Mouse (Mus musculus) left cerebral cortex, postnatal 14 days (tissue): Measurements from ENCODE around the gene Polh. TPM values are rescaled to one million over a fixed set of nuclear protein-coding genes. Genes with fewer than 3 reads are reported as not detected.

Source experiments
- DNase-seq, 2 experiments: peaks; one replicate each; pipeline ENCODE4 v3.0.0; 2021 to 2022; ENCODE audit warnings: low spot score in 2 of 2, mixed read lengths in 1 of 2
- intact Hi-C: fragments of 180-260 bp; cut with DNase I; formaldehyde crosslinking; loops from one replicate; pipeline ENCODE4 v1.15.1; 2025
- long read RNA-seq, 2 experiments: library from polyadenylated mRNA; stranded (forward); transcript quantifications; one replicate each; pipeline ENCODE4 v2.0.0; 2021
- total RNA-seq, 2 experiments: library from RNA; stranded (reverse); gene quantifications; 2 replicates each; pipeline ENCODE4 v1.2.3; 2021

Polh gene
- 1 to 10 TPM; 6.8 to 7.0 TPM for total RNA-seq
- long read RNA-seq, experiment 1 = 0 reads
- long read RNA-seq, experiment 2, partial matches to known transcripts = 0 of 4 reads
- long read RNA-seq, experiment 2, other reads (novel, unspliced or antisense) = 1 of 4 reads

GRCm38 (mm10) chr17:46202421-46203071 lies at the start of gene Polh, which contains the start of gene Xpo5:
TSS of gene Polh (minus strand) at chr17:46202645.
TSS of gene Xpo5 (plus strand) at chr17:46202782.
- DNase-seq = peak; percentile 91 to 94
- intact Hi-C loops = no loop called here

- DNase-seq = no peak
- intact Hi-C loops = no loop called here
Observed at GRCm38 (mm10) chr17:46251174-46251573, 48.7 kb upstream of the Polh start.

GRCm38 (mm10) chr17:46248189-46248522 lies 45.7 kb upstream of the Polh start:
- DNase-seq = no peak
- intact Hi-C loops = no loop called here

- DNase-seq = peak; percentile 95 to 96
- intact Hi-C loops = no loop called here
Observed at GRCm38 (mm10) chr17:46247512-46248188, 45.2 kb upstream of the Polh start, which contains the start of the genes Polr1c and Yipf3. TSS of gene Polr1c (minus strand) at chr17:46248054. TSS of gene Yipf3 (plus strand) at chr17:46248080.

GRCm38 (mm10) chr17:46244579-46244978 lies 42.1 kb upstream of the Polh start:
- DNase-seq = no peak
- intact Hi-C loops = no loop called here

- no peak for DNase-seq
- intact Hi-C loops = no loop called here
Observed at GRCm38 (mm10) chr17:46243624-46244023, 41.2 kb upstream of the Polh start.

- DNase-seq = no peak
- intact Hi-C loops = no loop called here
Observed at GRCm38 (mm10) chr17:46242993-46243392, 40.5 kb upstream of the Polh start.

GRCm38 (mm10) chr17:46242274-46242673 lies 39.8 kb upstream of the Polh start:
- no peak for DNase-seq
- intact Hi-C loops = no loop called here

GRCm38 (mm10) chr17:46241471-46241870 lies 39.0 kb upstream of the Polh start:
- intact Hi-C loops = no loop called here
- DNase-seq = no peak

GRCm38 (mm10) chr17:46239516-46240114 lies 37.2 kb upstream of the Polh start:
- intact Hi-C loops = no loop called here
- no peak for DNase-seq

GRCm38 (mm10) chr17:46237480-46237879 lies 35.0 kb upstream of the Polh start:
- intact Hi-C loops = no loop called here
- DNase-seq = no peak

GRCm38 (mm10) chr17:46237079-46237478 lies 34.6 kb upstream of the Polh start:
- intact Hi-C loops = no loop called here
- no peak for DNase-seq

- DNase-seq = no peak
- intact Hi-C loops = no loop called here
Observed at GRCm38 (mm10) chr17:46236067-46236466, 33.6 kb upstream of the Polh start.

GRCm38 (mm10) chr17:46227576-46227975 lies 25.1 kb upstream of the Polh start:
- intact Hi-C loops = no loop called here
- DNase-seq = no peak

GRCm38 (mm10) chr17:46221601-46222000 lies 19.2 kb upstream of the Polh start:
- intact Hi-C loops = no loop called here
- no peak for DNase-seq

GRCm38 (mm10) chr17:46210550-46210949 lies 8.1 kb upstream of the Polh start:
- DNase-seq = no peak
- intact Hi-C loops = no loop called here

- intact Hi-C loops = no loop called here
- DNase-seq = no peak
Observed at GRCm38 (mm10) chr17:46206676-46207075, 4.2 kb upstream of the Polh start.

- intact Hi-C loops = no loop called here
Observed at GRCm38 (mm10) chr17:46203078-46203477, 633 bp upstream of the Polh start.

GRCm38 (mm10) chr17:46201151-46201550 lies 1.3 kb downstream of the Polh start:
- peak in 1 of 2 experiments; percentile 4 for DNase-seq
- intact Hi-C loops = no loop called here

More at GRCm38 (mm10) chr17:46203078-46203477, 633 bp upstream of the Polh start:
- peak; percentile 36 to 50 for DNase-seq

GRCm38 (mm10) chr17:46188829-46189228 lies 13.6 kb downstream of the Polh start:
- DNase-seq = no peak
- intact Hi-C loops = no loop called here
